Mouse (Mus musculus): ENCODE measurements around the gene Tmc3.

DNA sequence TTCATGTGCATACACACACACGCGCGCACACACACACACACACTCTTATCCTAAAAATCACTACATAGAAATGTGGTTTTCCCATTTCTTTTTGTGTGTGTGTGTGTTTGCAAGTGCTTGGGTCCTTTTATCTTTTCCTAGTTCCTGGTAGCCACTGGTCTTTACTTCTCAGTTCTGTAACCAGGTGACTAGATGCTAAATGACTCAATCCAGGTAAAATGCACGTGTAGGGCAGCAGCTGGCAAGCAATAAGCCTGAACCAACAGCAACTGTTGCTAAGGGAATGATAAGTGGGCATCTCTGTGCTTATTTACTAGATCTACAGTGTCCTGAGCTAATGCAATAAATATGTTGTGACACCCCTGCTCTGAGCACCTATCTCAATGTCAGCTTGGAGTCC is 42.6 kb downstream of the Tmc3 start:
- TF ChIP-seq CTCF (IDR thresholded peaks at IDR 0.05; ENCODE audit: insufficient read depth, low read length) (no peak), POLR2A (IDR thresholded peaks at IDR 0.05; ENCODE audit: borderline replicate concordance, extremely low read depth, low read depth, low read length) (no peak)

Data from lung, adult 2 months (tissue).